Mouse (Mus musculus) ES-Bruce4 (cell line): Measurements from ENCODE around the gene Map3k11. TPM values are rescaled to one million over a fixed set of nuclear protein-coding genes. Genes with fewer than 3 reads are reported as not detected.

Experiments
- H3K27ac ChIP-seq: 2 replicates; pipeline ENCODE4 v1.5.1; 2012; ENCODE audit warnings: low read length, inconsistent platforms; ENCODE audit not compliant: insufficient read depth
- H3K27me3 ChIP-seq: 2 replicates; pipeline ENCODE4 v1.6.1; 2012; ENCODE audit warnings: mild to moderate bottlenecking, low read length, inconsistent platforms; ENCODE audit not compliant: control insufficient read depth, poor library complexity, insufficient read depth, severe bottlenecking
- H3K36me3 ChIP-seq: 2 replicates; pipeline ENCODE4 v1.6.1; 2012; ENCODE audit warnings: inconsistent platforms, mild to moderate bottlenecking, low read length, moderate library complexity; ENCODE audit not compliant: control insufficient read depth, poor library complexity, insufficient read depth, severe bottlenecking
- H3K4me1 ChIP-seq: one replicate; pipeline ENCODE4 v1.8.1; 2011; ENCODE audit warnings: low read length; ENCODE audit not compliant: control insufficient read depth, insufficient read depth
- H3K4me3 ChIP-seq: 2 replicates; pipeline ENCODE4 v1.5.1; 2011; ENCODE audit warnings: low read depth, mild to moderate bottlenecking, low read length
- H3K9ac ChIP-seq: 2 replicates; pipeline ENCODE4 v1.6.1; 2012; ENCODE audit warnings: low read depth, mild to moderate bottlenecking, inconsistent platforms; ENCODE audit not compliant: poor library complexity, severe bottlenecking
- H3K9me3 ChIP-seq: replicated peaks from 2 replicates; pipeline ENCODE4 v1.6.1; 2012; ENCODE audit warnings: mild to moderate bottlenecking, low read length, inconsistent platforms; ENCODE audit not compliant: control insufficient read depth, poor library complexity, insufficient read depth, severe bottlenecking
- CTCF ChIP-seq: IDR thresholded peaks from one replicate; pipeline ENCODE4 v1.8.1; 2011; ENCODE audit warnings: low read depth, low read length
- EP300 ChIP-seq: IDR thresholded peaks from 2 replicates; pipeline ENCODE4 v1.6.1; 2011; ENCODE audit warnings: low read depth, low read length; ENCODE audit not compliant: insufficient read depth
- POLR2A ChIP-seq: IDR thresholded peaks from one replicate; pipeline ENCODE4 v1.8.1; 2011; ENCODE audit warnings: low read length; ENCODE audit not compliant: insufficient read depth
- polyA plus RNA-seq: library from polyadenylated mRNA; stranded (reverse); fragments of >200 nt; gene quantifications from 2 replicates; pipeline ENCODE4 v1.2.4, GENCODE M21; 2011; ENCODE audit warnings: low read depth; ENCODE audit not compliant: missing spikeins, insufficient read depth, insufficient read length

The Map3k11 gene
- polyA plus RNA-seq, 1 experiment, result 27.8 TPM

- no peak overlapping the region for H3K4me3 ChIP-seq
- H3K9ac ChIP-seq, result peak overlapping the region; percentile 8; the same call in 1 of the 2 replicates
- H3K4me1 ChIP-seq, result peaks cover 5% of the 10 kb centered on the region
- no peaks in the 10 kb centered on the region for H3K9me3 ChIP-seq
- H3K36me3 ChIP-seq, result peaks cover 4% of the 10 kb centered on the region; the same call in 1 of the 2 replicates
- peak overlapping the region; percentile 86 for H3K27ac ChIP-seq
- no peaks in the 10 kb centered on the region for H3K27me3 ChIP-seq
- TF ChIP-seq POLR2A, result no peak
- TF ChIP-seq EP300, result no peak
- TF ChIP-seq CTCF, result no peak
Observed at GRCm38 (mm10) chr19:5647791-5648190, 40.8 kb upstream of the Map3k11 start.

DNA sequence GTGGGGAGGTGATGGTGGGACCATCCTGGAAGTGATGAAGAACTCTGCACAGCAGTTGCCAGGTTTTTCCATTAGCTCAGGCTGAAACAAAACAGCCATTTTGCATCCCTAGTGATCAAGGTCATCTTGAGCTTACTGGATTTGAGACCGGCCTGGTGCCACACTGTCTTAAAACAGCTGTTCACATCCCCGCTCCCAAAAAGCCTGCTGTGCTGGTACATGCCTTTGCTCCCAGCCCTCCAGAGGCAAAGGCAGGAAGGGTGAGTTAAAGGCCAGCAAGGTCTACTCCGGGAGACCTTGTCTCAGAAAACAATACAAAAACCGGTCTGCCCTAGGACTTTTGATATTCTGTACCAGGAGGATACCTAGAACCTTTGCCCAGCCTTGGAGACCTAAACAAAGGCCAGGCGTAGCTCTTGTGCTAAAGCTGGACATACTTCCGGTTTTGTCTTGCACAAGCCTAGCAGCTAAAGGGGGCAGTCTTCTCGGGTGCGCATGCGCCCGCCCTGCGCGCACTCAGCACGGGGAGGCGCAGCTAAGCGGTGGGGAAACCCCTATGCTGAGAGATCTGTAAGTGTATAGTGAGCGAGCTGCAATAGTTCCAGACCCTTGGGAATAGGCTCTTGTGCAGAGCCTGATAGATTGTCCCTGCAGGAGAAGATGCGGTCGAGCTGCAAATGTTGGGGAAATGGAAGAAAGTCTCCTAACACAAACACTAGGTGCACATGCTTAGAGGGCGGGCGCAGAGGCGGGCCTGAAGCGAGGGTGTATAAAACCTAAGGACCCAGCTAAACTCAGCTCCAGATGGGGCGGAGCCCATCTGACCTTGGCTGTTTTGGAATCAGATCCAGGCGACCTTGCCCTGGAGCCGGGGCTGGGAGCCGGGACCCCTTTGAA lies 39.9 kb upstream of the Map3k11 start:
- no peaks in the 10 kb centered on the region for H3K9me3 ChIP-seq
- H3K4me1 ChIP-seq, result peaks cover 5% of the 10 kb centered on the region
- peak overlapping the region; percentile 29 for H3K9ac ChIP-seq
- H3K27me3 ChIP-seq, result no peaks in the 10 kb centered on the region
- TF ChIP-seq POLR2A (no peak), EP300 (0 out of 2 replicates have a peak, but pooled peaks have one; percentile 6)
- H3K4me3 ChIP-seq, result peak overlapping the region; percentile 63
- H3K36me3 ChIP-seq, result peaks cover 4% of the 10 kb centered on the region; the same call in 1 of the 2 replicates
- H3K27ac ChIP-seq, result peak overlapping the region; percentile 86

DNA sequence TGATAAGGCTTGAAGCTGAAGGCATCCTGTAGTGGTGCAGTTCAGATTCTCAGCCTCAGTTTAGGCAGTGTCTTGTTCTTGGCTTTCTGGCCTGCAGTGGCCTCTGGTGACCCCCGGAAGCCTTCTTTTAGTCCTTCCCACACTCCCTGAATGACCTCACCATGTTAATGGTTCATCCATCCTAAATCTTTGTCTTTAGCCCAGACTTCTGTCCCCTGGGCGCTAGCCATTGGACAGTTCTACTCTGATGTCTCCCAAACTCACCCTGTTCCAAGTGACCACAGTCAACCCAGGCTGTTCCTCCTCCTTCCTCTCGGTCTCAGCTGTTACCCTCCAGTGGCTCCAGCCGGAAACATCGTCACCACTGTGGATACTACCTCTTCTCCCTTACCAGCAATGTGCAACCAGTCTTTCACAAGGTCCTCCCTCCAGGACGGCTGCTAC lies 39.2 kb upstream of the Map3k11 start:
- H3K36me3 ChIP-seq, result peaks cover 4% of the 10 kb centered on the region; the same call in 1 of the 2 replicates
- H3K4me1 ChIP-seq, result peaks cover 5% of the 10 kb centered on the region
- H3K4me3 ChIP-seq, result peak overlapping the region; percentile 63
- H3K27me3 ChIP-seq, result no peaks in the 10 kb centered on the region
- H3K9me3 ChIP-seq, result no peaks in the 10 kb centered on the region
- TF ChIP-seq CTCF (no peak), POLR2A (no peak), EP300 (no peak)
- H3K9ac ChIP-seq, result peak overlapping the region; percentile 29
- peak overlapping the region; percentile 63 for H3K27ac ChIP-seq

GRCm38 (mm10) chr19:5651502-5652274 lies 36.9 kb upstream of the Map3k11 start:
- Histone ChIP-seq H3K27me3 (no peaks in the 10 kb centered on the region), H3K4me3 (no peak overlapping the region), H3K27ac (no peak overlapping the region), H3K36me3 (no peaks in the 10 kb centered on the region), H3K9me3 (no peaks in the 10 kb centered on the region), H3K9ac (no peak overlapping the region), H3K4me1 (peaks cover 5% of the 10 kb centered on the region)
- no peak for TF ChIP-seq POLR2A
- no peak for TF ChIP-seq EP300
- TF ChIP-seq CTCF, result no peak

DNA sequence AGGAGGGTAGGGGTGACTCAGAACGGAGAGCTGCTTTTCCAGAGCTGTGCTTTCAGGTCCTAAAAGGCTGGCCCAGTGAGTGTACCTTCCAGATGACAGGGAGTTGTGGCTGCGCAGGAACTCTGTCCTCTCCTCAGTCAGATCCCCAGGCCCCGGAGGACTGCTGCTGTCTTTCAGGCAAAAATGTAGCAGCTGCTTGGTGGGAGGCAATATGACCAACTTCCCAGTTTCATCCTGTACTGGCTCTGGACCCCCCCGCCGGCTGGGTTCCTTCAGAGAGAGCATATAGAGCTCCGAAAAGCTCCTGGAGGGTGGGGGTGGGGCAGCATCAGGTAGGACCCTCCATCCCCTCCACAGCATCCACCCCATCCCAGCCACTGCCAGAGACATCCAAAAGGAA lies 36.0 kb upstream of the Map3k11 start:
- Histone ChIP-seq H3K9me3 (no peaks in the 10 kb centered on the region), H3K4me3 (no peak overlapping the region), H3K27me3 (no peaks in the 10 kb centered on the region), H3K36me3 (no peaks in the 10 kb centered on the region), H3K9ac (no peak overlapping the region), H3K4me1 (peaks cover 5% of the 10 kb centered on the region), H3K27ac (no peak overlapping the region)
- TF ChIP-seq POLR2A, result no peak
- TF ChIP-seq CTCF, result no peak
- TF ChIP-seq EP300, result no peak
